Mouse (Mus musculus) erythroblast, embryonic 14.5 days (primary cell): ENCODE results near the gene Mcm3.

ENCODE experiments used
- GATA1 ChIP-seq: IDR thresholded peaks from 2 replicates; pipeline ENCODE4 v1.6.1; 2012; ENCODE audit warnings: low read length, inconsistent platforms, mixed read lengths
- TAL1 ChIP-seq: IDR thresholded peaks from 3 replicates; pipeline ENCODE4 v1.6.1; 2012; ENCODE audit warnings: low read length, inconsistent platforms, mixed read lengths

DNA sequence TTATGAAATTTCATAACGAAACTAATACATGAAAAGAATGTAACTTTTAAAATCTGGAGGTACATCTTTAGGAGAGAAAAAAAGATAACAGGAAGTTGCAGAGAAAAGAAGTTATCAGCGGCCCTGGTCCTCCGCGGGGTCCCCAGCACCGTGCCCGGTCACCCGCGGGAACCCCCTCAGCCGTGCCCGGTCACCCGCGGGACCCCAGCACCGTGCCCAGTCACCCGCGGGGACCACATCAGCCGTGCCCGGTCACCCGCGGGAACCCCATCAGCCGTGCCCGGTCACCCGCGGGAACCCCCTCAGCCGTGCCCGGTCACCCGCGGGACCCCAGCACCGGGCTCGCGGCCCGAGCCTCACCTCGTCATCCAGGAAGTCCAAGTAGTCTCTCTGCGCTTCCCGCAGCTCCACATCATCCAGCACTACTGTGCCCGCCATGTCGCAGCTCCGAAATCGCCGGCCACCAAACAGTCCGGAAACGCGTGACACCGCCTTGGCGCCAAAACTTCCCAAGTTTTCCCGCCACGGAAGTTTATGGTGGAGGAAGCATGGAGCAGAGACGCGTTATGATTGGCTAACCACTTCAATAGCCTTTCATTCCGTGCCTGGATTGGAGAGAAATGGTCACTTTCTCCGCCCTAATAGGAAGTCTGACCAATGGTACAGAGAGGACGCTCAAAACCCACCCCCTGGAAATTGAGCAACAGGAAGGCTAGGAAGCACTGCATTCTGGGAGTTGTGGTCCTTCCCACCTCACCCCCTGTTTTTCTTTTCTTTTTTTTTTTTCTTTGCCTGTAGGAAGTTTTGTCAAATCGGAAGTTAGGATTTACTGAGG, at the start of gene Mcm3:
- TF ChIP-seq TAL1 (no peak), GATA1 (no peak)
